Mouse (Mus musculus) thymus, adult 2 months (tissue): ENCODE results near the gene 4930568D16Rik. TPM values are rescaled to one million over a fixed set of nuclear protein-coding genes. Genes with fewer than 3 reads are reported as not detected.

Experiments
- DNase-seq: peaks from one replicate; pipeline ENCODE4 v3.0.0; 2021
- H3K27ac ChIP-seq: fragments of 200-500 bp; 2 replicates; pipeline ENCODE4 v1.5.1; 2012; ENCODE audit warnings: low read length, control low read depth; ENCODE audit not compliant: control insufficient read depth, insufficient read depth
- H3K27me3 ChIP-seq: fragments of 200-500 bp; 2 replicates; pipeline ENCODE4 v1.6.1; 2012; ENCODE audit warnings: mild to moderate bottlenecking, low read length, moderate library complexity, mixed read lengths; ENCODE audit not compliant: control insufficient read depth, insufficient read depth
- H3K36me3 ChIP-seq: fragments of 200-500 bp; 2 replicates; pipeline ENCODE4 v1.6.1; 2012; ENCODE audit warnings: mild to moderate bottlenecking, low read length, moderate library complexity; ENCODE audit not compliant: control insufficient read depth, insufficient read depth
- H3K4me1 ChIP-seq: fragments of 200-500 bp; replicated peaks from 2 replicates; pipeline ENCODE4 v1.6.1; 2012; ENCODE audit warnings: low read length; ENCODE audit not compliant: control insufficient read depth, insufficient read depth
- H3K4me3 ChIP-seq: fragments of 200-500 bp; 2 replicates; pipeline ENCODE4 v1.5.1; 2012; ENCODE audit warnings: mild to moderate bottlenecking, low read length, control low read depth, moderate library complexity; ENCODE audit not compliant: control insufficient read depth, insufficient read depth
- CTCF ChIP-seq: fragments of 200-500 bp; IDR thresholded peaks from 2 replicates; pipeline ENCODE4 v1.5.1; 2012; ENCODE audit warnings: mild to moderate bottlenecking, control low read depth, low read length, moderate library complexity, borderline replicate concordance; ENCODE audit not compliant: control insufficient read depth, poor library complexity, insufficient read depth; ENCODE audit errors: extremely low read depth
- POLR2A ChIP-seq: fragments of 200-500 bp; IDR thresholded peaks from 2 replicates; pipeline ENCODE4 v1.6.1; 2012; ENCODE audit warnings: mild to moderate bottlenecking, low read length, control low read depth, moderate library complexity; ENCODE audit not compliant: control insufficient read depth, poor library complexity, insufficient read depth; ENCODE audit errors: extremely low read depth
- WGBS: fragments of 180-500 bp; shearing (Covaris S2); methylation state at CpG from one replicate; pipeline ENCODE4 v1.1.7; 2018; 5-methylcytosine and 5-hydroxymethylcytosine counted together
- polyA plus RNA-seq: library from polyadenylated mRNA; depleted of rRNA; stranded (reverse); fragments of >200 nt; gene quantifications from 2 replicates; pipeline ENCODE4 v1.2.3, GENCODE M21; 2012; rRNA removed

Gene 4930568D16Rik
- polyA plus RNA-seq = not detected in 2 replicates

- Histone ChIP-seq H3K4me1 (peaks cover 7% of the 10 kb centered on the region), H3K27ac (no peak within 1 kb of the TSS), H3K4me3 (no peak within 1 kb of the TSS), H3K36me3 (no peaks in the 10 kb centered on the region), H3K27me3 (no peaks in the 10 kb centered on the region)
- no peak for DNase-seq
- TF ChIP-seq CTCF = no peak
- TF ChIP-seq POLR2A = no peak
- WGBS = 96% methylated on average over 2 of the region's 2 CpGs
These were observed at the start of gene 4930568D16Rik for GRCm38 (mm10) chr2:35367629-35368028. Gene 4930568D16Rik (minus strand): TSS chr2:35367729.

GRCm38 (mm10) chr2:35417231-35417630, 49.7 kb upstream of the 4930568D16Rik start:
- no peak for TF ChIP-seq POLR2A
- no peak for TF ChIP-seq CTCF
- Histone ChIP-seq H3K4me3 (no peak overlapping the region), H3K27ac (no peak overlapping the region), H3K36me3 (peaks cover 24% of the 10 kb centered on the region), H3K4me1 (peaks cover 24% of the 10 kb centered on the region), H3K27me3 (no peaks in the 10 kb centered on the region)
- WGBS = 5% methylated on average over 1 of the region's 1 CpGs
- DNase-seq = no peak

GRCm38 (mm10) chr2:35416473-35416872, 48.9 kb upstream of the 4930568D16Rik start:
- no peak overlapping the region for H3K27ac ChIP-seq

GRCm38 (mm10) chr2:35412810-35413209, 45.3 kb upstream of the 4930568D16Rik start:
- Histone ChIP-seq H3K27me3 (no peaks in the 10 kb centered on the region), H3K4me1 (peaks cover 29% of the 10 kb centered on the region), H3K36me3 (peaks cover 6% of the 10 kb centered on the region; the same call in 1 of the 2 replicates), H3K4me3 (no peak overlapping the region), H3K27ac (no peak overlapping the region)
- DNase-seq = no peak
- TF ChIP-seq POLR2A (no peak), CTCF (no peak)
- WGBS = 97% methylated on average over 3 of the region's 3 CpGs

More at GRCm38 (mm10) chr2:35416473-35416872, 48.9 kb upstream of the 4930568D16Rik start:
- TF ChIP-seq POLR2A = no peak
- no peak for TF ChIP-seq CTCF
- Histone ChIP-seq H3K4me1 (peaks cover 24% of the 10 kb centered on the region), H3K36me3 (peaks cover 21% of the 10 kb centered on the region), H3K4me3 (no peak overlapping the region), H3K27me3 (no peaks in the 10 kb centered on the region)
- DNase-seq = no peak
- 37% methylated on average over 6 of the region's 6 CpGs for WGBS

- no peak overlapping the region for H3K27ac ChIP-seq
- WGBS = 75% methylated on average over 2 of the region's 2 CpGs
- peaks cover 6% of the 10 kb centered on the region; the same call in 1 of the 2 replicates for H3K36me3 ChIP-seq
- H3K4me3 ChIP-seq = no peak overlapping the region
- no peak for TF ChIP-seq CTCF
- TF ChIP-seq POLR2A = no peak
- DNase-seq = no peak
- no peaks in the 10 kb centered on the region for H3K27me3 ChIP-seq
- peaks cover 26% of the 10 kb centered on the region for H3K4me1 ChIP-seq
These were observed 44.7 kb upstream of the 4930568D16Rik start for GRCm38 (mm10) chr2:35412246-35412645.

GRCm38 (mm10) chr2:35411640-35412190, 44.2 kb upstream of the 4930568D16Rik start:
- TF ChIP-seq POLR2A (no peak), CTCF (no peak)
- WGBS = 83% methylated on average over 10 of the region's 10 CpGs
- Histone ChIP-seq H3K4me3 (no peak overlapping the region), H3K27ac (no peak overlapping the region), H3K4me1 (peaks cover 20% of the 10 kb centered on the region), H3K27me3 (no peaks in the 10 kb centered on the region), H3K36me3 (peaks cover 7% of the 10 kb centered on the region; the same call in 1 of the 2 replicates)
- no peak for DNase-seq

GRCm38 (mm10) chr2:35409466-35409865, 41.9 kb upstream of the 4930568D16Rik start:
- 96% methylated on average over 6 of the region's 6 CpGs for WGBS
- H3K4me3 ChIP-seq = no peak overlapping the region
- H3K27me3 ChIP-seq = no peaks in the 10 kb centered on the region
- TF ChIP-seq CTCF (no peak), POLR2A (no peak)
- H3K36me3 ChIP-seq = peaks cover 16% of the 10 kb centered on the region; the same call in 1 of the 2 replicates
- H3K27ac ChIP-seq = no peak overlapping the region
- no peak for DNase-seq
- peaks cover 18% of the 10 kb centered on the region for H3K4me1 ChIP-seq
